Mouse (Mus musculus) bone marrow, adult 2 months (tissue): ENCODE results near the gene Birc2.

Experiments used
- CTCF ChIP-seq: fragments of 200-500 bp; IDR thresholded peaks from 2 replicates; pipeline ENCODE4 v1.5.1; 2011; ENCODE audit warnings: low read length, control low read depth; ENCODE audit not compliant: control insufficient read depth, insufficient read depth
- POLR2A ChIP-seq: fragments of 200-500 bp; IDR thresholded peaks from 2 replicates; pipeline ENCODE4 v1.6.1; 2011; ENCODE audit warnings: low read depth, mild to moderate bottlenecking, control low read depth, low read length, borderline replicate concordance; ENCODE audit not compliant: control insufficient read depth

DNA sequence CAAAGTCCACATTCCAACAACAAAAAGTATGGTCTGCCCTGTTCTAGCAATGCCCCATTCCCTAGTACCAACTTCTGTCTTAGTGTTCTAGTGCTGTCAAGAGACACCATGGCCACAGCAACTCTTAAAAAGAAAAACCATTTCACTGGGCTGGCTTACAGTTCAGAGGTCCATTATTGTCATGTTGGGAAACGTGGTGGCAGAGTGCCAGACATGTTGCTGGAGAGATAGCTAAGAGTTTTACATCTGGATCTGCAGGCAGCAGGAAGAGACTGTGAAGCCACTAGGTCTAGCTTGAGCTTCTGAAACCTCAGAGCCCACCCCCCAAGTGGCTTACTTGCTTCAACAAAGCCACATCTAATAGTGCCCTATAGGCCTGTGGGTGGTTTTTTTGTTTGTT is 59.2 kb downstream of the Birc2 start:
- TF ChIP-seq CTCF (no peak), POLR2A (no peak)
